Mouse (Mus musculus) adrenal gland, postnatal 25 days (tissue): ENCODE data around the gene Gm49337. TPM values are rescaled to one million over a fixed set of nuclear protein-coding genes. Genes with fewer than 3 reads are reported as not detected.

Source experiments
- DNase-seq: peaks from one replicate; pipeline ENCODE4 v3.0.0; 2021; ENCODE audit warnings: mixed read lengths
- total RNA-seq: library from RNA; stranded (reverse); gene quantifications from 2 replicates; pipeline ENCODE4 v1.2.3, GENCODE M21; 2021

Gm49337 gene
- total RNA-seq, 1 experiment from 2014 or later, result not detected

- no peak for DNase-seq
These were observed 163.1 kb downstream of the Gm49337 start for GRCm38 (mm10) chr4:116336294-116336693.

GRCm38 (mm10) chr4:116342119-116342518, 168.9 kb downstream of the Gm49337 start:
- DNase-seq, result peak; percentile 39

Other genes with a start within 250 kb of the Gm49337 start
- gene Dmbx1, start 233.5 kb upstream of the Gm49337 start, total RNA-seq, result not detected in 2 replicates
- gene Faah, start 155.5 kb upstream of the Gm49337 start, total RNA-seq, result 3.6 and 4.2 TPM in 2 replicates
- gene Nsun4, start 119.5 kb upstream of the Gm49337 start, total RNA-seq, result 29.0 and 29.3 TPM in 2 replicates
- gene Uqcrh, start 98.3 kb upstream of the Gm49337 start, total RNA-seq, result 491 and 520 TPM in 2 replicates
- gene Lrrc41, start 98.1 kb upstream of the Gm49337 start, total RNA-seq, result 55.5 and 62.9 TPM in 2 replicates
- gene Rad54l, start 49.7 kb upstream of the Gm49337 start, total RNA-seq, result 2.9 and 3.9 TPM in 2 replicates
- 64.0 and 65.8 TPM in 2 replicates for gene Pomgnt1, start 49.5 kb upstream of the Gm49337 start, total RNA-seq
- gene Lurap1, start 22.0 kb upstream of the Gm49337 start, total RNA-seq, result 7.6 and 8.2 TPM in 2 replicates
- gene Tspan1, start 5.8 kb upstream of the Gm49337 start, total RNA-seq, result not detected in 2 replicates
- gene 1700042G07Rik, start within 50 bp of the Gm49337 start, total RNA-seq, result not detected in 2 replicates
- 16.8 and 17.7 TPM in 2 replicates for gene Pik3r3, start 48.2 kb downstream of the Gm49337 start, total RNA-seq